Mouse (Mus musculus) megakaryocyte, embryonic 14.5 days (primary cell): Measurements from ENCODE around the gene Donson.

Experiments
- FLI1 ChIP-seq: IDR thresholded peaks from 2 replicates; pipeline ENCODE4 v1.6.1; 2012; ENCODE audit warnings: low read length, inconsistent platforms, mixed read lengths
- GATA1 ChIP-seq: IDR thresholded peaks from 3 replicates; pipeline ENCODE4 v1.6.1; 2012; ENCODE audit warnings: mixed read lengths, low read length, inconsistent platforms, borderline replicate concordance

DNA sequence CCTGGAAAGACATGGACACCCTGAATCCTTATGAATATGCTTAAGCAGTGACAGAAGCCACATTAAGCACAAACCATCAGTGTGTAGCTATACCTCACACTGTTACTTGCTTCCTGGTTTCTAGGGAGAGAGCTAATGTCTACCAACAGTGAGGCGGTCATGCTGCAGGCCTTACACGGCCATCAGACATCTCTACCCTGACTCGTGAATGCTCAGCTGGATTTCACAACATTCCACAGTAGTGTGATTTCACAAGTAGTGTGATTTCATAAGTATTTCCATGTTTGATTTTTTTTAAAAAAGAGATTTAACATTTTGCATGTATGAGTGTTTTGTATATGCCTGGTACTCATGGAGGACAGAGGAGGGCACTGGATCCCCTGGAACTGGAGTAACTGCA is 59.9 kb downstream of the Donson start:
- TF ChIP-seq GATA1 (no peak), FLI1 (no peak)
